In the genomic region with DNA sequence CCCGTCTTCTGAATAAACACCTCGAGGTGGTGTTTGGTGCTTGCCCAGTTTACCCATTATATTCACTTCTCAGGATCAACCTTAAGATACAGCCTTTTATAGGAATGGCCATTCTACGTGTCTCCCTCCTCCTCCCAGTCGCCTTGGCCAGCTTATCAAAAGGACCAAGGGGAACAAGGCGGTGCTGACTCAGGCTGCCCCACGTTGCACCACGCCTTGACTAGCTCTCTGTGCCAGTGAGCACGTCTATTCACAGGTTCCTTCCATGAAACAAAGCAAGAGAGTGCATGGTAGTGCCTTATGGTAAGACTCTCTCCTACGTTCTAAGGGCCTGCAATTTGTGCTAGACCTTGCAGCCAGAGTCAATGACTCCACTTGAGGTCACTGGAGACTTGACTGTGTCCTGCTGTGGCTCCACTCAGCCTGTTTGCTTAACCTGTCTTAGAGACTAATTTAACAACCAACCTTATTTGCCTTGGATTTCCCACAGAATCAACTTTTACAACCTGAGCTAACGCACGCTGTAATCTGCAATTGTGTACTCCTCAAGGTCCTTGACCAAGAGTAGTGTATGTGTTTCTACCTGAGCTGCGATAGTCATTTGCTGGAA, we compare ENCODE assay signal across 1 mouse cellular context.
TF ChIP-seq lines count a peak whose summit lies in the region.

No protein-coding gene starts in this region.

TF ChIP-seq in MEL, 35 proteins besides CTCF, POLR2A, EP300 and RAD21 (continued from another document):
- no peak for TF ChIP-seq CHD2 (IDR thresholded peaks at IDR 0.05; ENCODE audit: low read length)
- no peak for TF ChIP-seq ELF1 (IDR thresholded peaks at IDR 0.05; ENCODE audit: low read depth, low read length)
- TF ChIP-seq ZNF384 (IDR thresholded peaks at IDR 0.05; ENCODE audit: low read depth, low read length) = no peak
- TF ChIP-seq HCFC1 (IDR thresholded peaks at IDR 0.05; ENCODE audit: low read depth, low read length) = no peak
- no peak for TF ChIP-seq RCOR1 (IDR thresholded peaks at IDR 0.05; ENCODE audit: low read depth, low read length)
- no peak for TF ChIP-seq TAL1 (IDR thresholded peaks at IDR 0.05; ENCODE audit: low read length)
- TF ChIP-seq SMC3 (IDR thresholded peaks at IDR 0.05; ENCODE audit: low read depth, low read length) = no peak
- no peak for TF ChIP-seq USF2 (IDR thresholded peaks at IDR 0.05; ENCODE audit: borderline replicate concordance in 1 of 2, insufficient read depth in 1 of 2, low read depth in 1 of 2, low read length in 2 of 2)
- no peak for TF ChIP-seq ZKSCAN1 (IDR thresholded peaks at IDR 0.05; ENCODE audit: low read depth, low read length)
- no peak for TF ChIP-seq GATA1 (IDR thresholded peaks at IDR 0.05; ENCODE audit: low read depth, low read length)
- TF ChIP-seq GABPA (IDR thresholded peaks at IDR 0.05; ENCODE audit: low read depth, low read length) = no peak
